Mouse (Mus musculus): ENCODE measurements around the gene Pcnp.
A peak's percentile ranks its signal among the peaks of the same experiment; 100 is the strongest.

The Pcnp gene

GRCm38 (mm10) chr16:56036501-56036900, 7.0 kb upstream of the Pcnp start:
- DNase-seq (ENCODE audit: low spot score in 2 of 2): no peak

GRCm38 (mm10) chr16:56034566-56034965, 5.0 kb upstream of the Pcnp start:
- DNase-seq (ENCODE audit: low spot score in 2 of 2): no peak

GRCm38 (mm10) chr16:56028722-56029551, 602 bp downstream of the Pcnp start:
- no peak for DNase-seq (ENCODE audit: low spot score in 2 of 2)

- no peak for DNase-seq (ENCODE audit: low spot score in 2 of 2)
Measured at GRCm38 (mm10) chr16:56027854-56028629, 1.5 kb downstream of the Pcnp start.

- no peak for DNase-seq (ENCODE audit: low spot score in 2 of 2)
Measured at GRCm38 (mm10) chr16:56019660-56020059, 9.9 kb downstream of the Pcnp start.

- no peak for DNase-seq (ENCODE audit: low spot score in 2 of 2)
Measured at GRCm38 (mm10) chr16:56014076-56014475, 15.5 kb downstream of the Pcnp start.

- no peak for DNase-seq (ENCODE audit: low spot score in 2 of 2)
Measured at GRCm38 (mm10) chr16:56012789-56013743, 16.5 kb downstream of the Pcnp start.

- DNase-seq (ENCODE audit: low spot score in 2 of 2): no peak
Measured at GRCm38 (mm10) chr16:56008862-56009261, 20.7 kb downstream of the Pcnp start.

GRCm38 (mm10) chr16:56006798-56007197, 22.7 kb downstream of the Pcnp start:
- no peak for DNase-seq (ENCODE audit: low spot score in 2 of 2)

- no peak for DNase-seq (ENCODE audit: low spot score in 2 of 2)
Measured at GRCm38 (mm10) chr16:55994235-55994634, 35.3 kb downstream of the Pcnp start.

GRCm38 (mm10) chr16:55990311-55990710, 39.2 kb downstream of the Pcnp start:
- no peak for DNase-seq (ENCODE audit: low spot score in 2 of 2)

GRCm38 (mm10) chr16:55986001-55986400, 43.5 kb downstream of the Pcnp start:
- no peak for DNase-seq (ENCODE audit: low spot score in 2 of 2)

GRCm38 (mm10) chr16:55974903-55975285, 54.6 kb downstream of the Pcnp start:
- DNase-seq (ENCODE audit: low spot score in 2 of 2): no peak

- DNase-seq (ENCODE audit: low spot score in 2 of 2): peak; percentile 55 to 65
Measured at GRCm38 (mm10) chr16:55974256-55974902, 55.2 kb downstream of the Pcnp start.

GRCm38 (mm10) chr16:55973431-55974255, 55.9 kb downstream of the Pcnp start, which contains the start of gene Zbtb11:
TSS of gene Zbtb11 (plus strand) at chr16:55973883.
- DNase-seq (ENCODE audit: low spot score in 2 of 2): peak; percentile 97

GRCm38 (mm10) chr16:55972626-55973201, 56.8 kb downstream of the Pcnp start:
- DNase-seq (ENCODE audit: low spot score in 2 of 2): no peak

GRCm38 (mm10) chr16:55971735-55972615, 57.6 kb downstream of the Pcnp start:
- no peak for DNase-seq (ENCODE audit: low spot score in 2 of 2)

GRCm38 (mm10) chr16:55970416-55970815, 59.1 kb downstream of the Pcnp start:
- DNase-seq (ENCODE audit: low spot score in 2 of 2): no peak

- no peak for DNase-seq (ENCODE audit: low spot score in 2 of 2)
Measured at GRCm38 (mm10) chr16:55969147-55969546, 60.4 kb downstream of the Pcnp start.
